Mouse (Mus musculus) lung, postnatal 0 days (tissue): ENCODE data around the gene Kbtbd4.

Experiments
- CTCF ChIP-seq: IDR thresholded peaks from 2 replicates; pipeline ENCODE4 v1.5.1; 2016; ENCODE audit warnings: antibody characterized with exemption, mild to moderate bottlenecking
- EP300 ChIP-seq: IDR thresholded peaks from 2 replicates; pipeline ENCODE4 v1.6.1; 2016; ENCODE audit warnings: antibody characterized with exemption, mild to moderate bottlenecking, control low read depth

DNA sequence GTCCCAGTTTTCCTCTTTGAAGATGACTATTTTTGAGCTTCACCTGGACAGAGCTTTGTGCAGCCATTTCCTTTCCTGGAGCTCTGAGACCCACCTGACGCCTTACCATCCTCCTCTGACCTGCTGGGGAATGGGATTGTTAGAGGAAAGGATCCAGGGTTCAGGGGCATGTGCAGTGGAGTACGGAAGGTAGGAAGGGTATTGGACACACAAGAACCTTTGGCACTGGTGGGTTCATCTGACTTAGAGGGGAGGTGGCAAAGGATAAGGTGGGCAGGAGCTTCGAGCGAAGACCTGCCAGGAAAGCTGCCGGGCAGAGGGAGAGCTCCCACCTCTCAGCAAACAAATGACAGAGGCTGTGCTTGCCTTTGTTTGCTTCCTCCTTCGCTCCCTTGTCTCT, 18.1 kb upstream of the Kbtbd4 start:
- TF ChIP-seq CTCF, result no peak
- no peak for TF ChIP-seq EP300
